Mouse (Mus musculus) midbrain, embryonic 14.5 days (tissue): ENCODE results near the gene Itgad. TPM values are rescaled to one million over a fixed set of nuclear protein-coding genes. Genes with fewer than 3 reads are reported as not detected.

Experiments
- ATAC-seq: fragments of 200-750 bp; cut with Nextera tagmentation; 2 replicates; pipeline ENCODE4 v1.8.0; 2017; ENCODE audit warnings: moderate number of reproducible peaks, moderate library complexity; ENCODE audit not compliant: low FRiP score, low TSS enrichment
- DNase-seq: peaks from one replicate; pipeline ENCODE4 v3.0.0-alpha.2; 2015
- H3K27ac ChIP-seq: fragments of 300-500 bp; sonication (generic); replicated peaks from 2 replicates; pipeline ENCODE4 v1.5.1; 2014; ENCODE audit warnings: mild to moderate bottlenecking, low read depth, low read length, moderate library complexity
- H3K27me3 ChIP-seq: fragments of 300-500 bp; sonication (generic); 2 replicates; pipeline ENCODE4 v1.6.1; 2014; ENCODE audit warnings: low read length, control low read depth, mixed read lengths; ENCODE audit not compliant: control insufficient read depth, insufficient read depth
- H3K36me3 ChIP-seq: fragments of 300-500 bp; sonication (generic); 2 replicates; pipeline ENCODE4 v1.6.1; 2014; ENCODE audit warnings: low read length, control low read depth; ENCODE audit not compliant: control insufficient read depth, insufficient read depth
- H3K4me1 ChIP-seq: fragments of 300-500 bp; sonication (generic); 2 replicates; pipeline ENCODE4 v1.6.1; 2014; ENCODE audit warnings: mild to moderate bottlenecking, antibody characterized with exemption, low read length, control low read depth; ENCODE audit not compliant: control insufficient read depth, insufficient read depth
- H3K4me2 ChIP-seq: fragments of 300-500 bp; sonication (generic); 2 replicates; pipeline ENCODE4 v1.6.1; 2014; ENCODE audit warnings: mild to moderate bottlenecking, low read length, moderate library complexity
- H3K4me3 ChIP-seq: fragments of 300-500 bp; sonication (generic); replicated peaks from 2 replicates; pipeline ENCODE4 v1.5.1; 2014; ENCODE audit warnings: low read depth, low read length
- H3K9ac ChIP-seq: fragments of 300-500 bp; sonication (generic); replicated peaks from 2 replicates; pipeline ENCODE4 v1.6.1; 2014; ENCODE audit warnings: mild to moderate bottlenecking, low read length, moderate library complexity
- H3K9me3 ChIP-seq: fragments of 300-500 bp; sonication (generic); 2 replicates; pipeline ENCODE4 v1.6.1; 2016; ENCODE audit warnings: low read length, control low read depth, mixed read lengths; ENCODE audit not compliant: control insufficient read depth
- WGBS: fragments of 180-500 bp; shearing (Covaris S2); extraction: QIAGEN DNeasy Blood & Tissue Kit; methylation state at CpG from one replicate; pipeline ENCODE4 v1.1.7; 2014; 5-methylcytosine and 5-hydroxymethylcytosine counted together
- polyA plus RNA-seq: library from polyadenylated mRNA; unstranded; fragments of >200 nt; fragmentation: Nextera tagmentation; extraction: Ambion mirVana; gene quantifications from 2 replicates; pipeline ENCODE4 v1.2.1, GENCODE M21; 2014

Itgad gene
- polyA plus RNA-seq, 1 experiment from 2014 or later: not detected

- H3K27ac ChIP-seq: no peak overlapping the region
- no peaks in the 10 kb centered on the region for H3K36me3 ChIP-seq
- peaks cover 4% of the 10 kb centered on the region; the same call in 1 of the 2 replicates for H3K27me3 ChIP-seq
- DNase-seq: no peak
- no peak overlapping the region for H3K9ac ChIP-seq
- no peak for ATAC-seq
- 0 out of 2 replicates have a peak, but pooled peaks cover 6% of the 10 kb centered on the region for H3K4me1 ChIP-seq
- no peaks in the 10 kb centered on the region for H3K9me3 ChIP-seq
- H3K4me2 ChIP-seq: peak overlapping the region; percentile 58
- H3K4me3 ChIP-seq: no peak overlapping the region
- 47% methylated on average over 12 of the region's 12 CpGs for WGBS
Measured at GRCm38 (mm10) chr7:128251946-128252345, 97.8 kb downstream of the Itgad start.

GRCm38 (mm10) chr7:128252609-128253008 lies 98.4 kb downstream of the Itgad start:
- 7% methylated on average over 24 of the region's 24 CpGs for WGBS
- Histone ChIP-seq H3K4me2 (peak overlapping the region; percentile 58), H3K36me3 (no peaks in the 10 kb centered on the region), H3K9me3 (no peaks in the 10 kb centered on the region), H3K9ac (peak overlapping the region; percentile 37), H3K4me1 (0 out of 2 replicates have a peak, but pooled peaks cover 6% of the 10 kb centered on the region), H3K4me3 (peak overlapping the region; percentile 29), H3K27ac (no peak overlapping the region), H3K27me3 (peaks cover 4% of the 10 kb centered on the region; the same call in 1 of the 2 replicates)
- DNase-seq (peak; percentile 69), ATAC-seq (no peak)

- DNase-seq (no peak), ATAC-seq (no peak)
- Histone ChIP-seq H3K4me1 (0 out of 2 replicates have a peak, but pooled peaks cover 6% of the 10 kb centered on the region), H3K36me3 (no peaks in the 10 kb centered on the region), H3K27ac (no peak overlapping the region), H3K9me3 (no peaks in the 10 kb centered on the region), H3K4me2 (no peak overlapping the region), H3K27me3 (peaks cover 4% of the 10 kb centered on the region; the same call in 1 of the 2 replicates), H3K9ac (no peak overlapping the region), H3K4me3 (no peak overlapping the region)
- 66% methylated on average over 2 of the region's 2 CpGs for WGBS
Measured at GRCm38 (mm10) chr7:128254978-128255377, 100.8 kb downstream of the Itgad start.

- H3K9ac ChIP-seq: no peak overlapping the region
- WGBS: 87% methylated on average over 5 of the region's 5 CpGs
- 0 out of 2 replicates have a peak, but pooled peaks cover 6% of the 10 kb centered on the region for H3K4me1 ChIP-seq
- DNase-seq (no peak), ATAC-seq (no peak)
- no peak overlapping the region for H3K4me3 ChIP-seq
- H3K27ac ChIP-seq: no peak overlapping the region
- H3K4me2 ChIP-seq: no peak overlapping the region
- H3K27me3 ChIP-seq: peaks cover 4% of the 10 kb centered on the region; the same call in 1 of the 2 replicates
- H3K9me3 ChIP-seq: no peaks in the 10 kb centered on the region
- H3K36me3 ChIP-seq: no peaks in the 10 kb centered on the region
Measured at GRCm38 (mm10) chr7:128255757-128256156, 101.6 kb downstream of the Itgad start.

- Histone ChIP-seq H3K4me2 (no peak overlapping the region), H3K27me3 (peaks cover 2% of the 10 kb centered on the region; the same call in 1 of the 2 replicates), H3K4me3 (no peak overlapping the region), H3K9ac (no peak overlapping the region), H3K4me1 (0 out of 2 replicates have a peak, but pooled peaks cover 6% of the 10 kb centered on the region), H3K9me3 (no peaks in the 10 kb centered on the region), H3K27ac (no peak overlapping the region), H3K36me3 (no peaks in the 10 kb centered on the region)
- no peak for ATAC-seq
- WGBS: 74% methylated on average over 5 of the region's 5 CpGs
- no peak for DNase-seq
Measured at GRCm38 (mm10) chr7:128256783-128257334, 102.7 kb downstream of the Itgad start.

- no peaks in the 10 kb centered on the region for H3K4me1 ChIP-seq
- no peak for DNase-seq
- H3K36me3 ChIP-seq: 0 out of 2 replicates have a peak, but pooled peaks cover 2% of the 10 kb centered on the region
- H3K9ac ChIP-seq: no peak within 1 kb of the TSS
- H3K27me3 ChIP-seq: no peaks in the 10 kb centered on the region
- H3K9me3 ChIP-seq: no peaks in the 10 kb centered on the region
- ATAC-seq: no peak
- 84% methylated on average over 6 of the region's 6 CpGs for WGBS
- H3K4me3 ChIP-seq: no peak within 1 kb of the TSS
- no peak within 1 kb of the TSS for H3K4me2 ChIP-seq
- H3K27ac ChIP-seq: no peak within 1 kb of the TSS
Measured at GRCm38 (mm10) chr7:128265411-128265810, 111.2 kb downstream of the Itgad start, which contains the start of gene Slc5a2. Gene Slc5a2 (plus strand): TSS chr7:128265657.

GRCm38 (mm10) chr7:128266056-128266455 lies 111.9 kb downstream of the Itgad start:
- WGBS: 82% methylated on average over 5 of the region's 5 CpGs
- DNase-seq: no peak
- no peaks in the 10 kb centered on the region for H3K27me3 ChIP-seq
- no peaks in the 10 kb centered on the region for H3K4me1 ChIP-seq
- no peak overlapping the region for H3K4me3 ChIP-seq
- peaks cover 3% of the 10 kb centered on the region for H3K36me3 ChIP-seq
- H3K4me2 ChIP-seq: no peak overlapping the region
- H3K27ac ChIP-seq: no peak overlapping the region
- no peak for ATAC-seq
- H3K9ac ChIP-seq: no peak overlapping the region
- H3K9me3 ChIP-seq: no peaks in the 10 kb centered on the region

GRCm38 (mm10) chr7:128267391-128267790 lies 113.2 kb downstream of the Itgad start:
- no peaks in the 10 kb centered on the region for H3K9me3 ChIP-seq
- H3K4me1 ChIP-seq: no peaks in the 10 kb centered on the region
- H3K4me3 ChIP-seq: no peak overlapping the region
- H3K4me2 ChIP-seq: no peak overlapping the region
- 69% methylated on average over 13 of the region's 13 CpGs for WGBS
- peaks cover 17% of the 10 kb centered on the region for H3K36me3 ChIP-seq
- no peak overlapping the region for H3K27ac ChIP-seq
- no peaks in the 10 kb centered on the region for H3K27me3 ChIP-seq
- ATAC-seq: no peak
- no peak overlapping the region for H3K9ac ChIP-seq
- DNase-seq: no peak

- H3K4me1 ChIP-seq: no peaks in the 10 kb centered on the region
- no peak overlapping the region for H3K27ac ChIP-seq
- DNase-seq (no peak), ATAC-seq (no peak)
- H3K27me3 ChIP-seq: no peaks in the 10 kb centered on the region
- H3K4me3 ChIP-seq: no peak overlapping the region
- no peak overlapping the region for H3K4me2 ChIP-seq
- H3K9me3 ChIP-seq: no peaks in the 10 kb centered on the region
- WGBS: 90% methylated on average over 7 of the region's 7 CpGs
- H3K36me3 ChIP-seq: peaks cover 18% of the 10 kb centered on the region
- no peak overlapping the region for H3K9ac ChIP-seq
Measured at GRCm38 (mm10) chr7:128267813-128268212, 113.6 kb downstream of the Itgad start.
